Mouse (Mus musculus) stomach, postnatal 0 days (tissue): ENCODE measurements around the gene Celf2.

Experiments
- CTCF ChIP-seq: IDR thresholded peaks from 2 replicates; pipeline ENCODE4 v1.5.1; 2016; ENCODE audit warnings: antibody characterized with exemption, low read depth, mild to moderate bottlenecking, moderate library complexity
- EP300 ChIP-seq: optimal IDR thresholded peaks from 2 replicates; pipeline ENCODE3; 2016; ENCODE audit warnings: antibody characterized with exemption

DNA sequence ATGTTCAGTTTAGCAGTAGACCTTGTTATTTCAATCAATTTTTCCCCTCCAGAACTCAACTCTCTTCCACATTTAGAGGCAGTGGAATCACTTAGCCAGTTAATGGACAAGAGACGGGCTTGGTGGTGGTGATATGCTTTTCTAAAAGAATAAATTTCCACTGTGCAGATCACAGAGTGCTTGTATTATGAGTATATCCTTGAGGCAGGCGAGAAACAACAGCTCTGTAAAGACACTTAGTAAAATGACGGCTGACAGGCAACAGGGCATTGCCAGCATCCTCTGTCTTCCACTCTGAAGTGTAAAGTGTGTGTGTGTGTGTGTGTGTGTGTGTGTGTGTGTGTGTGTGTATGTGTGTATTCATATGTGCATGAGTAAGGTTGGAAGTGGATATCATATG is 362.1 kb downstream of the Celf2 start:
- no peak for TF ChIP-seq EP300
- TF ChIP-seq CTCF: no peak
